Mouse (Mus musculus) CD4-positive, CD25-positive, alpha-beta regulatory T cell, adult 4 months (primary cell): ENCODE results near the gene Magix. TPM values are rescaled to one million over a fixed set of nuclear protein-coding genes. Genes with fewer than 3 reads are reported as not detected.

Experiments used
- polyA plus RNA-seq, 2 experiments: library from polyadenylated mRNA; unstranded; fragments of 100-300 nt; shearing (Covaris generic); gene quantifications; one replicate each; pipeline ENCODE4 v1.2.1; 2017

Magix gene
- polyA plus RNA-seq, 2 experiments from 2014 or later: not detected

Other genes with a start within 250 kb of the Magix start
- gene Foxp3, start 107.6 kb downstream of the Magix start, polyA plus RNA-seq: 10 to 100 TPM; 48.7 to 55.3 TPM
- 1 to 10 TPM; 3.4 to 9.2 TPM for gene Ppp1r3f, start 107.0 kb downstream of the Magix start, polyA plus RNA-seq
- 10 to 100 TPM; 14.0 to 27.4 TPM for gene Ccdc22, start 75.7 kb downstream of the Magix start, polyA plus RNA-seq
- not detected for gene Cacna1f, start 74.2 kb downstream of the Magix start, polyA plus RNA-seq
- 1 to 10 TPM; 9.3 TPM for gene Syp, start 42.8 kb downstream of the Magix start, polyA plus RNA-seq
- gene Prickle3, start 24.0 kb downstream of the Magix start, polyA plus RNA-seq: 1 to 10 TPM; 8.3 to 9.4 TPM
- 100 to 1,000 TPM; 147 to 155 TPM for gene Plp2, start 9.9 kb downstream of the Magix start, polyA plus RNA-seq
- 10 to 100 TPM; 50.8 to 69.7 TPM for gene Gpkow, start 15.9 kb upstream of the Magix start, polyA plus RNA-seq
- 10 to 100 TPM; 42.8 to 76.1 TPM for gene Wdr45, start 33.1 kb upstream of the Magix start, polyA plus RNA-seq
- 1 to 10 TPM in 1 of 2 experiments, not detected in 1; 1.0 TPM for gene Gm45208, start 41.0 kb upstream of the Magix start, polyA plus RNA-seq
- gene Praf2, start 47.2 kb upstream of the Magix start, polyA plus RNA-seq: 10 to 100 TPM; 33.9 to 40.0 TPM
- under 1 TPM; 0.20 to 0.52 TPM for gene Ccdc120, start 69.7 kb upstream of the Magix start, polyA plus RNA-seq
- gene Tfe3, start 81.3 kb upstream of the Magix start, polyA plus RNA-seq: 10 to 100 TPM in 1 of 2 experiments, 1 to 10 TPM in 1; 8.5 to 14.4 TPM
- gene Gripap1, start 108.5 kb upstream of the Magix start, polyA plus RNA-seq: 10 to 100 TPM; 58.7 to 98.2 TPM
- gene Kcnd1, start 141.0 kb upstream of the Magix start, polyA plus RNA-seq: under 1 TPM; 0.63 to 0.72 TPM
- 10 to 100 TPM; 13.7 to 28.6 TPM for gene Otud5, start 160.1 kb upstream of the Magix start, polyA plus RNA-seq
- 10 to 100 TPM; 33.6 to 41.9 TPM for gene Pim2, start 197.0 kb upstream of the Magix start, polyA plus RNA-seq
- gene Slc35a2, start 202.8 kb upstream of the Magix start, polyA plus RNA-seq: 10 to 100 TPM; 17.1 to 35.7 TPM
- gene Pqbp1, start 218.0 kb upstream of the Magix start, polyA plus RNA-seq: 100 to 1,000 TPM; 108 to 123 TPM
- gene Timm17b, start 218.1 kb upstream of the Magix start, polyA plus RNA-seq: 100 to 1,000 TPM; 107 to 109 TPM
- gene Gm10491, start 226.6 kb upstream of the Magix start, polyA plus RNA-seq: not detected
- gene Gm10490, start 228.3 kb upstream of the Magix start, polyA plus RNA-seq: not detected
- not detected for gene Pcsk1n, start 238.6 kb upstream of the Magix start, polyA plus RNA-seq
- gene Eras, start 247.4 kb upstream of the Magix start, polyA plus RNA-seq: not detected